Mouse (Mus musculus) B cell, adult (primary cell): ENCODE measurements around the gene Lamp2. TPM values are rescaled to one million over a fixed set of nuclear protein-coding genes. Genes with fewer than 3 reads are reported as not detected.

Source experiments
- total RNA-seq: library from RNA; stranded (reverse); gene quantifications from 4 replicates; pipeline ENCODE4 v1.2.4, GENCODE M21; 2023; ENCODE audit not compliant: inconsistent age

The Lamp2 gene
- 67.8 to 76.8 TPM (median 70.9 TPM) in 4 replicates for total RNA-seq

GRCm38 (mm10) chrX:38455890-38456634, at the start of gene Lamp2:
TSS of gene Lamp2 (minus strand) at chrX:38456454.

Other genes starting within 250 kb of the Lamp2 start
- 0.15 to 0.24 TPM (median 0.16 TPM) in 4 replicates for gene Tmem255a, start 204.0 kb downstream of the Lamp2 start, total RNA-seq
- gene Atp1b4, start 140.3 kb downstream of the Lamp2 start, total RNA-seq = not detected in 4 replicates
- gene Cul4b, start 119.7 kb upstream of the Lamp2 start, total RNA-seq = 38.9 to 44.0 TPM (median 42.2 TPM) in 4 replicates
- gene Mcts1, start 144.1 kb upstream of the Lamp2 start, total RNA-seq = 67.4 to 74.3 TPM (median 71.2 TPM) in 4 replicates
- 14.3 to 17.0 TPM (median 15.9 TPM) in 4 replicates for gene C1galt1c1, start 178.6 kb upstream of the Lamp2 start, total RNA-seq